Mouse (Mus musculus) adrenal gland, postnatal 10 days (tissue): ENCODE data around the gene Hspb1. TPM values are rescaled to one million over a fixed set of nuclear protein-coding genes. Genes with fewer than 3 reads are reported as not detected.
A peak's percentile ranks its signal among the peaks of the same experiment; 100 is the strongest.

Experiments
- DNase-seq: peaks from one replicate; pipeline ENCODE4 v3.0.0; 2021; ENCODE audit warnings: mixed read lengths
- total RNA-seq, 2 experiments: library from RNA; stranded (reverse); gene quantifications; 2 replicates each; pipeline ENCODE4 v1.2.3; 2021

Hspb1 gene
- total RNA-seq, 2 experiments from 2014 or later: 68.2 to 90.0 TPM

GRCm38 (mm10) chr5:135884641-135885040, 3.1 kb upstream of the Hspb1 start:
- DNase-seq: no peak

- no peak for DNase-seq
Observed at GRCm38 (mm10) chr5:135888405-135889215, 891 bp downstream of the Hspb1 start.

- no peak for DNase-seq
Observed at GRCm38 (mm10) chr5:135890323-135890722, 2.6 kb downstream of the Hspb1 start.

GRCm38 (mm10) chr5:135890920-135891319, 3.2 kb downstream of the Hspb1 start:
- DNase-seq: no peak

- no peak for DNase-seq
Observed at GRCm38 (mm10) chr5:135892589-135893351, 5.1 kb downstream of the Hspb1 start.

GRCm38 (mm10) chr5:135894958-135895357, 7.2 kb downstream of the Hspb1 start:
- DNase-seq: no peak

GRCm38 (mm10) chr5:135898028-135898427, 10.3 kb downstream of the Hspb1 start:
- DNase-seq: peak; percentile 72

GRCm38 (mm10) chr5:135898995-135899394, 11.3 kb downstream of the Hspb1 start:
- DNase-seq: no peak

- DNase-seq: no peak
Observed at GRCm38 (mm10) chr5:135899833-135900232, 12.1 kb downstream of the Hspb1 start.

- no peak for DNase-seq
Observed at GRCm38 (mm10) chr5:135900701-135901100, 13.0 kb downstream of the Hspb1 start.

GRCm38 (mm10) chr5:135901354-135902095, 13.8 kb downstream of the Hspb1 start:
- no peak for DNase-seq

GRCm38 (mm10) chr5:135903058-135903457, 15.3 kb downstream of the Hspb1 start:
- DNase-seq: no peak

- peak; percentile 98 for DNase-seq
Observed at GRCm38 (mm10) chr5:135903551-135904151, 15.9 kb downstream of the Hspb1 start.

- DNase-seq: no peak
Observed at GRCm38 (mm10) chr5:135904259-135904658, 16.5 kb downstream of the Hspb1 start.

- DNase-seq: no peak
Observed at GRCm38 (mm10) chr5:135905320-135906225, 17.9 kb downstream of the Hspb1 start.

- no peak for DNase-seq
Observed at GRCm38 (mm10) chr5:135906846-135907245, 19.1 kb downstream of the Hspb1 start.

- DNase-seq: peak; percentile 84
Observed at GRCm38 (mm10) chr5:135907256-135907655, 19.5 kb downstream of the Hspb1 start.

- DNase-seq: no peak
Observed at GRCm38 (mm10) chr5:135908185-135908584, 20.5 kb downstream of the Hspb1 start.

- no peak for DNase-seq
Observed at GRCm38 (mm10) chr5:135908989-135909388, 21.3 kb downstream of the Hspb1 start.

GRCm38 (mm10) chr5:135909646-135910045, 21.9 kb downstream of the Hspb1 start:
- DNase-seq: no peak

GRCm38 (mm10) chr5:135910813-135911212, 23.1 kb downstream of the Hspb1 start:
- DNase-seq: peak; percentile 5
